Mouse (Mus musculus): ENCODE results near the gene Fbxo31. TPM values are rescaled to one million over a fixed set of nuclear protein-coding genes. Genes with fewer than 3 reads are reported as not detected.

Fbxo31 gene
- total RNA-seq, 4 experiments from 2014 or later: 141 to 254 (median 161) TPM

DNA sequence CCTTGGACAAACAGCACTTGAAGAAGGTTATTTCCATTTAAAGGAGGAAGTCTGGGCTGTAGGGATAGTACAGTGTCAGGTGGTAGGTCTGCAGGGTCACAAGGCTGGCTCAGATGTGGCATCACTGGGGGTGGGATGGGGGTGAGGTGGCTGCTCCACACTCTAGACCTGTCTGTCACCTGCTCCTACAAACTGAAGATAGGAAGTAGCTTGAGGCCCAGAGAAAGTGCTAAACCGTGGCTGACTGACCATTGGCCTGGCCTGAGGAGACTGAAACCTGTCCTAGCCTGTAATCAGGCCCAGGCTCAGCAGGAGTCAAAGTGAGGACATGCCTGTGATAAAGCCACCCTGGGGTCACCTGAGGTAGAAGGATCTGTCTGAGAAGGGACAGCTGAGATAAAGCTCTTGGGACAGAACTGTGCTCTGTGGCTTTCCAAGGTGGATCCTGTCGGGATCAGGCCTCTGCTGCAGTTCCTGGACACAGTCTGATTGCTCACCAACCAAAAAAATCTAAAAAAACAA, 10.7 kb upstream of the Fbxo31 start:
- no peak for DNase-seq (ENCODE audit: low spot score in 2 of 2)

GRCm38 (mm10) chr8:121588750-121589149, 10.1 kb upstream of the Fbxo31 start:
- DNase-seq (ENCODE audit: low spot score in 2 of 2): no peak

- DNase-seq (ENCODE audit: low spot score in 2 of 2): peak; percentile 100
Measured at GRCm38 (mm10) chr8:121585159-121585825, 6.7 kb upstream of the Fbxo31 start.

DNA sequence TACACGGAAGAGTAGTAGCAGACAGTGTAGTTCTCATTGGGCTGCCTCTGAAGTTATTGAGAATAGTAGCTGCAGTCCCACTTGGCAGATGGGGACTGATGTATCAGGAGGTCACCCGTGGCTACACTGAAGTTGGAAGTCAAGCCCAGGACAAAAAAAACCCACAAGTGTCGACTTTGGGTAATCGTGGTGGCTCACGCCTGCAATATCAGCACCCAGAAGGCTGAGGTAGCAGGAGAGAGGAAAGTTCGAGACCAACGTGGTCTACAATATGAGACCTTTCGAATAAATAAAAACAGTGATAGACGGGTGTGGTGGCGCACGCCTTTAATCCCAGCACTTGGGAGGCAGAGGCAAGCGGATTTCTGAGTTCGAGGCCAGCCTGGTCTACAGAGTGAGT, 6.1 kb upstream of the Fbxo31 start:
- no peak for DNase-seq (ENCODE audit: low spot score in 2 of 2)

GRCm38 (mm10) chr8:121583653-121584052, 5.0 kb upstream of the Fbxo31 start:
- DNase-seq (ENCODE audit: low spot score in 2 of 2): peak in 1 of 2 experiments; percentile 70

DNA sequence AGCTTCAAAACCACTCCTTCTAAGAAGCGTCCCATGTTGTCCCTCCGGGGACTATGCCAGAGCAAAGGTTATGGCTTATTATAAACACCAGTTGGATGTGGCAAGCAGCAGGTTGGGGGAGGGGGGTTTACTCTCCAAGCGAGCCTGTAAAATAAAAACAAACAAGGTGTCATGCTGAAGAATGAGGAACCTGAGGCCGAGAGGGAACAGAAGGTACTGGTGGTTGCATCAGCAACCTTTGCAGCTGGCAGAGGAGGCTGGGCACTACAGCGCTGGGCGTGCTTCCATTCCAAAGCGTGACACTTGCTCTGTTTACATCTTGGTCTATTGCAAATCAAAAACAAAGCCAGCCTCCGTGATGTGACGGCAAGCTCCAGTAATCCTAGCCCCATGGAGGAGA, 1.9 kb upstream of the Fbxo31 start:
- no peak for DNase-seq (ENCODE audit: low spot score in 2 of 2)

- no peak for DNase-seq (ENCODE audit: low spot score in 2 of 2)
Measured at GRCm38 (mm10) chr8:121577751-121578675, 593 bp downstream of the Fbxo31 start.

DNA sequence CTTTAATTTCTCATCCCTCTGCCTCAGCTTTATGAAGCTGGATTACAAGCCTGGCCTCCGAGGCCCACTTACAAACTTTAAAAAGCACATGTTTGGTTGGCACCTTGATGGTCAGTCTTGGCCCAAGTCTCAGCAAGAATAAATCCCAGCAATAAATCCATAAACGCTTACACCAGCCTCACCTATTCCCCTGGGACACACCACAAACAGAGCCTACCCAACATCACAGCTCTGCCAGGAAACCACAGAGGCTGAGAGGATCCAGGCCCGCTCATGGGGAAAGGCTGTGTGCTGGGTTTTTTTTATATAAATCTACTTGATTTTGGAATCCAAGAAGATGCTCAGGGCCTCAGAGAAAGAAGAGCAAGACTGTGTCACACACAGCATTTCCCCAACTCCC, 2.9 kb downstream of the Fbxo31 start:
- DNase-seq (ENCODE audit: low spot score in 2 of 2): no peak

DNA sequence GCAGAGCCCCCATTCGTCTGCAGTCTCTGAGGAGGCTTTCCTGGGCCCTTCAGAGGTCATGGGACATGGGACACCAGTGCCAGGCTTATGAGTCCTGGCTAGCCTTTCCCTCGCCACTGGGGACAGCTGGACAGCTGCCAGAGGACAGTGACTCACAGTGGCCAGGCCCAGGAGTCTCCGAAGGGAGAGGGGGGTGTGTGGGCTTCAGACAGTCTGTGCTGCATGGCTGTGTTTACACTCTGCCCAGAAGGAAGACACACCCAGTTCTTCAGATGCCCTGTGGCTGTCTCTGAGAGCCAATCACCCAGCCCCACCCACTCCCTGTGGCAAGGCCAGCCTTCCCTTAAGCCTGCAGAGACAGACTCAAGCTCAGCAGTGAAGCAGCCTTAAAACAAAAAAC, 5.3 kb downstream of the Fbxo31 start:
- peak; percentile 75 to 83 for DNase-seq (ENCODE audit: low spot score in 2 of 2)

DNA sequence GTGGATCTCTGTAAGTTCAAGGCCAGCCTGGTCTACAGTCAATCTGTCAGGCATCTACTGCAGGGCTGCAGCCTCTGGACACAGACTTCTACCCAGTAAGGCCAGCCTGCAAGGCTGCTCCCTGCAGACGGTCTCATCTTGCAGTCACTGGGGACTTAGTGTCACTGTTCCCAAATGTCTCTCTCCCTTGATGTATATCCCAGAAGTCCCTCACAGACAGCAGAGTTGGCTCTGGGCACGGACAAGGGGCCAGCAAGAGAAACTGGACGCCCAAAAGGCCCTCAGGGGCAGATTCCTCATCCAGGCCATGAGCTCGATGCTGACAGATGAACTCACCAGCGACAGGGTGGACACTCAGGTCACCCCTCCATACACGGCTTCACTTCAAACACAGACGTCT, 6.5 kb downstream of the Fbxo31 start:
- no peak for DNase-seq (ENCODE audit: low spot score in 2 of 2)

DNA sequence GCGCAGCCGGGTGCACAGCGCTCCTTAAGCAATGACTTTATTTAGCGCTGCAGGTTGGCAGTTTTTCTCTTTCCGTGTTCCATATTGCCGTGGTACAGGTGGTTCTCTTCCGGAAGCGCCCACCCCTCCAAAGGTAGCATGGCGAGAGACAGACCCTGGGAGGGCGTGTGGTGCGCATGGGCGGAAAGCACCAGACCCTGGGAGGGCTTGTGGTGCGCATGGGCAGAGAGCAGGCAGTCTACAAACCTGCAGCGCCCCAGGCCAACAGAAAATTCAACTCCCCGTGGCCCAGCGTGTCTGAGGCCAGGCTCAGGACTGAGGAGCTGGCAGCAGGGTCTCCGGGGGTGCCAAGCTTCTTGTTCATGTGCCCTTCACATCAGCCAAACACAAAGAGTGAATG, 7.8 kb downstream of the Fbxo31 start:
- DNase-seq (ENCODE audit: low spot score in 2 of 2): no peak

DNA sequence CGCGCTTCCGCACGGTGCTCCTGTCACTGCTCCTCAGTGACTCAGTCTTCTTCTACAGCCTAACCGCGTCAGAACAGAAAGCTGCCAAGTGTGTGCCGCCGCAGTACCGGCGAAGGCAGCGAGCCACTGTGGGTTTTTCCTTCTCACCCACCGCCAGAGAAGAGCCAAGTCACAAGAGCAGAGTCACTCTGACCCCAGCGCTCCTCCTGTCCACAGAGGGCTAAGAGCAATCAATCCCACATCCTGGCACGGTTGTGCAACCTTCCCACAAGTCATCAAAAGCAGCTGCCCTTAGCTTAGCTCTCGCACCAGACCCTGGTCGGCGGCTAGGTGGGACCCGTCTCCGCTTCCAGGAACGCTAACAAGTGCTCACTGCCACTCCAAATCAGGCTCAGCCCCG, 8.3 kb downstream of the Fbxo31 start:
- DNase-seq (ENCODE audit: low spot score in 2 of 2): peak; percentile 59 to 72

DNA sequence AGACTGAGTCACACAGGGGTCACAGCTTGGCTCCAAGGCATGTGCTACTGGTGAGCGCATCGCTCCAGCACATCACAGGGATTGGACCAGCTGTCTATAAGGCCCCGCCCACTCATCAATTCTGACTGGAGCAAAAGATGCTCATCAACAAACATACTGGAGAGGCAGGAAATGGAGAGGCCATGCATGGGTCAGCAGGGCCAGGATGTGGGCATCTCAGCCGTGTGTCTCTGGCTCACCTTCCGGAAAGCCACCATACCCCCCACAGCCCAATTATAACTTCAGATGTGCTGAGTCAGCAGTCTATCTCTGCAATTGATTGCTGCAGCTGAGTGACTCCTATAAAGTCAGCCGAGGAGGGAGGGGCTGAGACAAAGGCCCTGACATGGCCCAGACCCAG, 10.3 kb downstream of the Fbxo31 start:
- DNase-seq (ENCODE audit: low spot score in 2 of 2): no peak

GRCm38 (mm10) chr8:121563701-121564100, 14.9 kb downstream of the Fbxo31 start:
- DNase-seq (ENCODE audit: low spot score in 2 of 2): no peak

- DNase-seq (ENCODE audit: low spot score in 2 of 2): peak; percentile 89 to 92
Measured at GRCm38 (mm10) chr8:121562941-121563351, 15.7 kb downstream of the Fbxo31 start.

DNA sequence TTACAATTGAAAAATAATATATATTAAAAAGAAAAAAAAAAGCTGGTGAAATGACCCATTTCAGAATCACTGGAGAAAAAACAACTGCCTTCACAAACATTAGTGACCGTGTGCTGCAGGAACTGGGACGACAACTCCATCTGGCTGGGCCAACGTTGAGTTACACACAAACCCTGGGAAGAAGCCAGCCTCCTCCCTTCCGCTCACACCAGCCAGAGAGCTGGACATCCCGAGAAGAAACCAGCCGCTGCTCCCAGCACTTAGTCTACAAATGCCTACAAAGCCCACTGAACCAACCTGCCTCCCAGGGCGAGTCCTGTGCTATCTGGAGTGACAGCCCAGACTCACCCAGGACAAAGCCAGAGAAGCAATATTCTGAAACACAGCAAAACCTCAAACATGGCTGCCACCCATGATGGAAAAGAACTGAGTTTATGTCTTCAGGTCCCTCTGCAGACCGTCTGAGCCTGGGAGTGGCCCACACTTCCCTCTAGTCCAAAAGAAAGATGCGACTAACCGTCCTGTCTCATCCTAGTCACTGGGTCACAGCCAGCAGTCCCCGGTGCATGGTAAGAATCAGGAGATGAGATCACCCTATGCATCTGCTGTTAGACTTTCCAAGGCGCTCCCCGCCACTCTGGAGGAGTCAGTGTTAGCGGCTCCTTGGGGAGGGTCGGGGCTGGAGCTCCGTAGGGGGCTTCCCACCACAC, 16.8 kb downstream of the Fbxo31 start:
- DNase-seq (ENCODE audit: low spot score in 2 of 2): peak; percentile 65 to 71

- no peak for DNase-seq (ENCODE audit: low spot score in 2 of 2)
Measured at GRCm38 (mm10) chr8:121560432-121561100, 18.0 kb downstream of the Fbxo31 start.

- no peak for DNase-seq (ENCODE audit: low spot score in 2 of 2)
Measured at GRCm38 (mm10) chr8:121559801-121560200, 18.8 kb downstream of the Fbxo31 start.

GRCm38 (mm10) chr8:121558538-121558937, 20.1 kb downstream of the Fbxo31 start:
- DNase-seq (ENCODE audit: low spot score in 2 of 2): no peak

GRCm38 (mm10) chr8:121557746-121558145, 20.9 kb downstream of the Fbxo31 start:
- DNase-seq (ENCODE audit: low spot score in 2 of 2): no peak

DNA sequence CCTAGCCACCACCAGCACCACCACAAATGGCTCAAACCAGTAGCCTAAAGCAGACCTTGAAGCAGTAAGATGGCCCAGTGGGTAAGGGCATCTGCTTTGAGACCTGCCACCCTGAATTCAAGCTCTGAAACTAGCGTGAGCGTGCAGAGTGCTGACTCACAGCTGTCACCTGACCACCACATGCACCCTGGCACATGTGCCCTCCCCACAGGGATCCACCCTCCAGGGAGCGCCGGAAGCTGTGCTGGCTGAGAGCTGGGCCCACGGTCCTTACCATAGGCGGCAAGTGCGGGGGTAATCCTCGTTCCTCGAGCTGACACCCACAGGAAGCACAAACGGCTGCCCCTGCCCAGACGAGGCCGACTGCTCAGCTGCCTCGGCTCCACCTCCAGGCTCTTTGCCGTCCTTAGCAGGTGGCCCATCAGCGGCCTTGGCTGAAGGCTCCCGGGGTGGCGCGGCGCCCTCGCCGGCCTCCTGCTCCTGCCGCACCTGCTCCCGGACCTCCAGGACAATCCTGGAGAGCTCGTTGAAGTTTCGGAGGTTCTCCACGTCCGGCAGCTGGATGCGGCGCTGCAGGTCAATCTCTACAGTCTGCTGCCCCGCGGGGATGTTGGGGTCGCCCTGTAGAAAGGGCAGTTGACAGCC, 24.7 kb downstream of the Fbxo31 start:
- DNase-seq (ENCODE audit: low spot score in 2 of 2): peak in 1 of 2 experiments; percentile 19
